In the genomic region with DNA sequence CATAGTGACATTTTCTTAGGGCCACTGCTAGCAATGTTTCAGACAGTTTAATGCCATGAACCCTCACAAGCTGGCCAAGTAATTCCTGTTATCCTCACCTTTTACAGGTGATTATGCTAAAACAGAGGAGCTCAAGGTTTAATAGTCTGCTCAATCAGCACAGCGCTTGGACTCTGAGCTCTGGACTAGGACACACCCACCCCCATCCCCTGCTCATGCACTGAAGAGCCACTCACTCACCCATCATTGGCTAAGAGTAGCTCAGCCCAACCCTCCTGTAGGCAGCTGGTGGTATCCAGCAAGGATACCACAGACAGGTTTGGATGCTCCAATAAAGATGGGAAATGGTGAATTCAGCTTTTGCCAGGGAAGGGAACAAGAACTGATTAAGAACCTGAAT, we compare ENCODE assay signal across 17 mouse cellular contexts.
DNase-seq lines count a peak whose midpoint lies in the region; ATAC-seq and TF ChIP-seq lines count a peak whose summit lies in the region.
"Had no signal": no experiment of that assay in that cellular context is flagged by ENCODE, and none has a peak within 500 bp of the region (broad histone marks: within the 10 kb centered on the region; RNA-seq: fewer than 3 reads in every experiment).

No protein-coding gene starts in this region.

- ATAC-seq in intestine, embryonic 16.5 days, result peak; percentile 95
- peak; percentile 77; the same call in 1 of the 2 replicates for ATAC-seq in kidney, postnatal 0 days (replicated peaks; ENCODE audit: low FRiP score, low read depth)

- H3K27ac ChIP-seq in layer of hippocampus, adult 2 months, result peak overlapping the region; percentile 58
- H3K27ac ChIP-seq in intestine, embryonic 16.5 days (ENCODE audit: low read length), result peak overlapping the region; percentile 85
- peak overlapping the region; percentile 2; the same call in 1 of the 2 replicates for H3K27ac ChIP-seq in kidney, postnatal 0 days
- H3K27ac ChIP-seq: heart, adult 2 months had no signal

- DNase-seq in layer of hippocampus, adult 2 months (ENCODE audit: low spot score in 2 of 2), result no peak
- DNase-seq in layer of hippocampus, adult 11-12 months (ENCODE audit: low spot score), result no peak
- peak; percentile 29 for DNase-seq in A20 (ENCODE audit: low read depth, low spot score)
- DNase-seq in kidney, postnatal 0 days (ENCODE audit: low spot score), result peak; percentile 20
- DNase-seq in layer of hippocampus, postnatal 14 days (ENCODE audit: low spot score in 2 of 2), result no peak
- DNase-seq in right cerebral cortex, adult 2 months (ENCODE audit: low spot score in 2 of 2), result no peak
- DNase-seq: adrenal gland, postnatal 14 days; cerebellum, postnatal 10 days; heart, adult 2 months; heart, postnatal 10 days; lung, postnatal 4 days; midbrain, embryonic 14.5 days; thymus, postnatal 36 days had no signal

- 55% methylated on average over 1 of the region's 1 CpGs for WGBS in intestine, embryonic 16.5 days
- WGBS in kidney, postnatal 0 days, result 68% methylated on average over 1 of the region's 1 CpGs

- no peak overlapping the region for H3K4me3 ChIP-seq in layer of hippocampus, adult 2 months
- no peak overlapping the region for H3K4me3 ChIP-seq in intestine, embryonic 16.5 days (ENCODE audit: low read length)
- no peak overlapping the region for H3K4me3 ChIP-seq in kidney, postnatal 0 days (replicated peaks; ENCODE audit: low read depth, low read length)
- H3K4me3 ChIP-seq: heart, adult 2 months; limb, embryonic 15.5 days; stomach, embryonic 15.5 days had no signal

- no peaks in the 10 kb centered on the region for H3K9me3 ChIP-seq in intestine, embryonic 16.5 days (ENCODE audit: control insufficient read depth, low read length)
- no peaks in the 10 kb centered on the region for H3K9me3 ChIP-seq in kidney, postnatal 0 days (replicated peaks; ENCODE audit: low read length)
- H3K9me3 ChIP-seq: G1E; limb, embryonic 15.5 days; stomach, embryonic 15.5 days had no signal

- no peak overlapping the region for H3K4me2 ChIP-seq in intestine, embryonic 16.5 days (ENCODE audit: low read depth, low read length)
- H3K4me2 ChIP-seq in kidney, postnatal 0 days (ENCODE audit: low read length), result 0 out of 2 replicates have a peak overlapping the region, but pooled peaks have one; percentile 0
- H3K4me2 ChIP-seq: limb, embryonic 15.5 days; stomach, embryonic 15.5 days had no signal

- H3K27me3 ChIP-seq in intestine, embryonic 16.5 days (replicated peaks; ENCODE audit: control insufficient read depth, insufficient read depth, low read length), result no peaks in the 10 kb centered on the region
- H3K27me3 ChIP-seq in kidney, postnatal 0 days (ENCODE audit: insufficient read depth, low read length), result no peaks in the 10 kb centered on the region
- H3K27me3 ChIP-seq: limb, embryonic 15.5 days; stomach, embryonic 15.5 days had no signal

- no peak for TF ChIP-seq CTCF in layer of hippocampus, adult 2 months (conservative IDR thresholded peaks at IDR 0.05)
- no peak for TF ChIP-seq CTCF in kidney, postnatal 0 days (IDR thresholded peaks at IDR 0.05; ENCODE audit: low read depth)

- H3K9ac ChIP-seq in intestine, embryonic 16.5 days (ENCODE audit: low read depth, low read length), result no peak overlapping the region
- H3K9ac ChIP-seq in kidney, postnatal 0 days (ENCODE audit: low read depth, low read length), result no peak overlapping the region
- H3K9ac ChIP-seq: limb, embryonic 15.5 days; stomach, embryonic 15.5 days had no signal

- no peaks in the 10 kb centered on the region for H3K36me3 ChIP-seq in intestine, embryonic 16.5 days (ENCODE audit: control insufficient read depth, insufficient read depth, low read length)
- no peaks in the 10 kb centered on the region for H3K36me3 ChIP-seq in kidney, postnatal 0 days (ENCODE audit: insufficient read depth, low read length)
- H3K36me3 ChIP-seq: limb, embryonic 15.5 days; stomach, embryonic 15.5 days had no signal

- H3K4me1 ChIP-seq in intestine, embryonic 16.5 days (ENCODE audit: control insufficient read depth, insufficient read depth, low read length), result peaks cover 27% of the 10 kb centered on the region
- peaks cover 16% of the 10 kb centered on the region; the same call in 1 of the 2 replicates for H3K4me1 ChIP-seq in kidney, postnatal 0 days (replicated peaks; ENCODE audit: insufficient read depth, low read length)

Comparison
In these comparisons a context has a peak if more than half of its experiments do, and no peak if none do; other contexts are left out.
1. DNase-seq: peak in A20 (single experiment) and kidney, postnatal 0 days (single experiment); none in layer of hippocampus, adult 2 months (0 of 2), layer of hippocampus, adult 11-12 months (single experiment), layer of hippocampus, postnatal 14 days (0 of 2) and right cerebral cortex, adult 2 months (0 of 2).
2. H3K27ac ChIP-seq: peak in every context shown above with its lines; median percentile 85 in intestine, embryonic 16.5 days; 58 in layer of hippocampus, adult 2 months; 2 in kidney, postnatal 0 days.